Mouse (Mus musculus) left cerebral cortex, adult 18-20 months (tissue): ENCODE results near the gene Timm44. TPM values are rescaled to one million over a fixed set of nuclear protein-coding genes. Genes with fewer than 3 reads are reported as not detected.
A peak's percentile ranks its signal among the peaks of the same experiment; 100 is the strongest.

Source experiments
- DNase-seq, 2 experiments: peaks; one replicate each; pipeline ENCODE4 v3.0.0; 2021 to 2022; ENCODE audit warnings: low spot score in 2 of 2, mixed read lengths in 1 of 2
- total RNA-seq, 2 experiments: library from RNA; stranded (reverse); gene quantifications; 2 replicates each; pipeline ENCODE4 v1.2.3; 2021

The Timm44 gene
- total RNA-seq, 2 experiments from 2014 or later: 59.0 to 69.1 TPM

DNA sequence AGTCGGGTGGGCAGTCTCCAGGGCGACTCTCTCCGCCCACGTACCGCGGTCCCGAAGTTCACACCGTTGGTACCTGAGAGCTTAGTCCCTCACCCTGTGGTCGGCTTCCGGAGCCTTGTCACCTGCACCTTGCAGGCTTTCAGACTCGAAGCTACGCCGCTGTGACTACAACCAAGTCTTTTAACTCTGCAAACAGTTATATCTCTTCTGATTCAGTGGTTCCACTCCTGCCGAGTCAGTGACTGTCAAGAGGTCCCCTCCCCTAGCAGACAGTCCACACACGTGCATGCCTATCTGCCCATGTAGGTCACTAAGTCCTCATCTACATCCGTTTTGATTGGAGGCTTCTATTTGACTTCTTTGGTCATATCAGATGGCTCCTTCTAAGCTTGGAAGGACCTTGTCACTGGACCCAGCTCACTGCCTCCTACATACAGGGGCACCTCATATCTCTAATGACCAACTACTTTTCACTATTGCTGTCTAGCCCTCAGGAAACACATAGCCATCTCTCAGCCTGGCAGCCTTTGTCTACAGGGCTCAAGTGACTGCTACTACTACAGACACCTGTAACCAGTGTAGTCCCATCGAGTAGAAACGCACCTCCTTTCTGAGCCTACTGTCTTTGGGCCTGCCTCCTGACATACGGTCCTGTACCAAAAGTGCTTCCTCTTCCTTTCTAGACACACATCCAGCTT, 36.4 kb downstream of the Timm44 start:
- DNase-seq: no peak

DNA sequence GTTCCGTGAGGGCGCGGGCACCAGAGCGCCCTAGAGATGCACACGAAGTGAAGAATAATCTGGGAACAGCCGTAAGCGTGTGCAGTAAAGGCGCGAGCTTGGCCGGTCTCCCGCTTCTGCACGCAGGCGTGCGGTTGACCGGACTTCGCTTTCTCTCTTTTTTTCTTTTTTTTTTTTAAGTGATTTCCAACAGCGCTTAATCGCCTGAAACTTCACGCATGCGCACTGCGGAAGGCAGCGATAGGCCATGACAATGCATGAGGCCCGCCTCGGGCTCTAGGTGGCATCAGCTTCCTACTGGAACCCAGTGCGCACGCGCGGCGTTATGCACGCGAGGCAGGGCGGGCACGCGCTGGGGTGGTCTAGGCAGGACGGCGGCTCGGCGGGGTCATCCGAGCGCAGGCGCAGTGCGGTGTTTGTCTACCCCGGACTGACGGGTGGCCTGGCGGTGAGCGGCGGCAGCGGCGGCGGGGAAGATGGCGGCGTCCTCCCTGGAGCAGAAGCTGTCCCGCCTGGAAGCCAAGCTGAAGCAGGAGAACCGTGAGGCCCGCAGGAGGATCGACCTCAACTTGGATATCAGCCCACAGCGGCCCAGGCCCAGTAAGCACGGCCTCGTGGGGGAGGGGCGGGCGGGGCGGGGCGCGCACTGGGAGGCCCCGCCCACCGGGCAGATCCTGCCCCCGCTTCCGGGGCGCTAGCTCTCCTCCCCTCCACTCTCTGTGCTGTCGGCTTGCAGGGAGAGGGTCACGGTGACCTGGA, 37.1 kb downstream of the Timm44 start, which contains the start of the genes Map2k7 and Gm49320:
Gene Map2k7, plus strand, starts transcription at position 307 of the 759 bp plus-strand sequence.
Gene Gm49320, plus strand, starts transcription at position 432 of the 759 bp plus-strand sequence.
- peak; percentile 100 for DNase-seq

DNA sequence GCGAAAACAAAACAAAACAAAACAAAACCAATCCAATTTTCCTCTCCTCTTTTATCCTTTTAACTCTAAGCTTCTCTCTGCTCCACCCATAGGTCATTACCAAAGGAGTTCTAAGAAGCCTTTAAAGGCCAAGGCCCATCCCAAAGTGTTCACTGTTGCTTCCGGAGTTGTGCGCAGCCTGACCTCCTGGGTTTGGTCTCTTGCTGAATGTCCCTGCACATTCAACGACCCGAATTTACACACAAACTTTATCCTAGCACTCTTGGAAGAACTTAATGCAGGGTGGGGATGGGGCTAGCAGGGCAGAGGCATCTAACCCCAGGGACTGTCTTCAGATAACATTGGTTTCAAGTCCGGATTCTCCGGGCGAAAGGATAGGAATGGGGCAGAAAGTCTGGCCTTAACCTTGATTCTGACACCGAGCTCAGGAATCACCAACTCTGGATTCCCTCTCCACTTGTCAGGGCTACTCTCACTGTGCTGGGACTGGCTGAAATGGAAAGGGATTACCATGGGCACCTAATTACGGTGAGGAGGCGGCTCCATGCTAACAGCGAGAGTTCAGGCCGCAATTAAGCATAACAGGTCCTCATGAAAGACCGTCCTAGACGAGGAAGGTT, 37.8 kb downstream of the Timm44 start:
- DNase-seq: no peak

DNA sequence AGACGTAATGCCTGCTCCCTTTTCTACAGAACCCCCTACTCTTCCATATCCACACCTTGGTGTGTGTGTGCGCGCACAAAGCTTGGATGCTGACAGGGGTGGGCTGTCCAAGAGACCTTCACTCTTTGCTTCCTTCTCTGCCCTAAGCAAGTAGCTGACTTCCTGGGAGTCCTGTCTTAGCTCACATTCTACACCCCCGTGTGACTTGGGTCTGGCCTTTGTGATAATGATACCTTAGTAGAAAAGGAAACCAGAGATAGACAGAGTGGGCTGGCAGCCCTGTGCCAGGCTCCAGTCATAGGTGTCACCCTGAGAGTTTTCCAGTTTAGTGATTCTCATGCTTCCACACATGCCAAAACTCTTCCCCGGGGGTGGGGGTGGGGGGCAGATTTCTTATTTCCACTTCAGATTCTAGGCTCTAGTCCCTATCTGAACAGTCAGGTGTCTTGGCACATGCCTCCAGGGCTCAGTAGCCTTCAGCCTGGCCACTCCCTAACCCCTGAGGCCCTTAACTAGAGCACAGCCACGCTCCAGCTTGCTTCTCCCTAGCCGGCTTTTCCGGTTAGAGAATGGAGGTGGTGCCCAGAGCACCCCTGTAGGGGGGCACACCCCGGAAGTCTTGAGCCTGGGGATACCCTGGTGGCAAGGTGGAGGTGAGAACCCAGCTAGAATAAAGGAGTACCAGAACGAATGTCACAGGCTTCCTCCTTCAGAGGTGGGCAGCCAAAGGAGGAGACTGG, 44.9 kb downstream of the Timm44 start:
- DNase-seq: no peak

DNA sequence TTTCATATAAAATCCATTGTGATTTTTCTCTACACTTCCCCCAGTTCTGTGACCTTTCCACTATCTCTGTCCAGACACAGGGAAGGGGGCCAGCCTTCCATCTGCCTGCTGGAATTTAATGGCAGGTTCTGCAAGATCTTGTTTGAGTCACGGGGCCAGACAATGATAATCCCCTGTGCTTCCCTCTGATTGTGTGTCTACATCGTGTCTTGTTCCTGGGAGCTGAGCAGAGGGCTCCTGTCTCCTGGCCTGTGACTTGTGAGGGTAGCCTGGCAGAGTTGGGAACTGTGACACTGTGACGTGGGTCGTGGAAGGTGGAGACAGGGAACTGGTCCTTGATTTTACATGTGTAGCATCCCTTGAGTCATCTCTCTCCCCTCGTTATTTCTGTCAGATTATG, 45.9 kb downstream of the Timm44 start:
- no peak for DNase-seq

- DNase-seq: no peak
Measured at GRCm38 (mm10) chr8:4227919-4228318, 47.8 kb downstream of the Timm44 start.

- no peak for DNase-seq
Measured at GRCm38 (mm10) chr8:4226739-4227347, 48.9 kb downstream of the Timm44 start, which contains the start of gene Lrrc8e. Gene Lrrc8e, plus strand, starts transcription at chr8:4226827.

- DNase-seq: no peak
Measured at GRCm38 (mm10) chr8:4226323-4226722, 49.4 kb downstream of the Timm44 start.

DNA sequence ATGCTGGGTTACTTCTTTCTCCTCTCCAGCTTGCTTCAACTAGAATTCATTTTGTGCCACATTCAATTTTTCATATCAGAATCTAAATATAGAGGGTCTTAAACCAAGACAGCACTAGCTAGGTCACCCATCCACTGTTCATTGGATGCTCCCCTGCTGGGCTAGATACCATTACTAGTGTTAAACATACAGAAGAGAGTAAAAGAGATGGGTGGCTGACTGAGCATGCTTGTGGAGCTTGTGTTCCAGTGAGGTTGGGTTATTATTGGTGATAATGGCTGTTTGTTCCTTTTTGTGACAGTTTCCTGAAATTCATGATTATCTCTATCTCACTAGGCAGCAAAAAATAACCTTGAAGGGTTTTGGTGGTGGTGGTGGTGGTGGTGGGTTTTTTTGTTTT, 53.7 kb downstream of the Timm44 start:
- DNase-seq: no peak

GRCm38 (mm10) chr8:4219617-4220016, 56.1 kb downstream of the Timm44 start:
- DNase-seq: peak in 1 of 2 experiments; percentile 39

DNA sequence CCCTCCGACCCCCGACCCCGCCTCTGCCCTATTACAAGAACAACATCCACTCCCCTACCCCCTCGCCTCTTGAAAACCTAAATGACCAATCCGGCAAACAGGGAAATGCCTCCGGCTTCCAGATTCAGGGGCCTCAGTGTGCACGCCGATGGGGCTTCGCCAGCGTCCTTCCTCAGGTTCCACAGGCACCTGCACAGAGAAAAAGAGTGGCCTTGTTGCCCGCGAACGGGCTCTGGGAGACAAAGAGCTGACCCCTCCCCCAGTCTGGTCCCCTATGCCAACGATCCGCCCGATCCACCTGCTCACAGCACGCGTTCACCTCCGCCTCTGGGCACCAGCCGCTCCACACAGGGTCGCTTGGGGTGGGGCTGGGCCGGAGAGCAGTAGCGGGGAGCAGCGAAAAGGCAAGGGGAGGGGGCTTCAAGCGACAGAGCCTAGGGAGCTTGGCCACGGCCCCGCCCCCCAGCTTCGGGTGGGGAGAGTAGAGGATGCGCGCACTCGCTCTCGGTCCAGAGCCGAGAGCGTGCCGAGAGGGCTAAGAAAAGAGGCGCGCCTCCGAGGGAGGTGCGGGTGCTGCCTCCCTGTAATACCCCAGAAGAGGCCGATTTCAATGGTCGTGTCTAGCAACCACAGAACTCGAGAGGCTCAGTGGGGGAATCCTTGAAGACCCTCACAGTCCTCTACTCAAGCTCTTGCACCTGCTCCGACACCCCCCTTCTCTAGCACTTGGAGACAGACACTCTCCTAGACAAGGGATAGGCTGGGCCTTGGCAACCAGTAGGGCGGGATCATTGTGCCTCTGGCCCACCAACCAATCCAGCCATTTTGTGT, 58.7 kb downstream of the Timm44 start, which contains the start of gene Prr36:
Gene Prr36, minus strand, starts transcription at position 669 of the 831 bp plus-strand sequence.
- peak in 1 of 2 experiments; percentile 63 for DNase-seq

- DNase-seq: peak in 1 of 2 experiments; percentile 22
Measured at GRCm38 (mm10) chr8:4216296-4216695, 59.4 kb downstream of the Timm44 start.

- DNase-seq: peak in 1 of 2 experiments; percentile 25
Measured at GRCm38 (mm10) chr8:4214006-4214980, 61.4 kb downstream of the Timm44 start.

- no peak for DNase-seq
Measured at GRCm38 (mm10) chr8:4213210-4214005, 62.3 kb downstream of the Timm44 start.

- no peak for DNase-seq
Measured at GRCm38 (mm10) chr8:4212809-4213209, 62.9 kb downstream of the Timm44 start.

GRCm38 (mm10) chr8:4211097-4211496, 64.6 kb downstream of the Timm44 start:
- DNase-seq: no peak
